Mouse (Mus musculus): ENCODE results near the gene Gart. TPM values are rescaled to one million over a fixed set of nuclear protein-coding genes. Genes with fewer than 3 reads are reported as not detected.

The Gart gene
- polyA plus RNA-seq, 1 experiment, result 64.1 TPM

DNA sequence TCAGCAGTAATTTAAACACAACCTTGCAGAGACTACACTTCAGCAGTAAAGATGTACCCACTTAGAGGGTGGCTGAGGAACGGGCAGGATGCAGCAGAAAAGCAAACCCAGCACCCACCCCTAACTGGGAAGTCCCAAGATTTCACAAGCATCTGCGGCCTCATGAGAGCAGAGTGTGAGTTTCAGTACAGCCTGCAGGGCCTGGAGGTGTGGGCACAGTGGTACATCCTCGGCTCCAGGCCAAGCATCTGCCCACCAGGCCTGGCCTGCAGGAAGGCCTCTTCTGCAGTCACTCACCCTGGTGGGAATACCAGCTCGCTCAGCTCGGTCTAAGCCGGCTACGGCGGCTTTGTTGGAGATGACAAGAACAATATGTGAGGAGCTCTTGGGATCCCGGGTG, 23.7 kb downstream of the Gart start:
- Histone ChIP-seq H3ac (ENCODE audit: control insufficient read depth, insufficient read length) (no peak overlapping the region), H3K4me3 (no peak overlapping the region), H3K4me2 (ENCODE audit: low read depth) (no peak overlapping the region), H3K79me2 (ENCODE audit: control insufficient read depth, insufficient read depth) (no peaks in the 10 kb centered on the region), H3K27me3 (ENCODE audit: control insufficient read depth, insufficient read depth, insufficient read length) (no peaks in the 10 kb centered on the region), H3K36me3 (ENCODE audit: control insufficient read depth, insufficient read depth) (peaks cover 10% of the 10 kb centered on the region)
- TF ChIP-seq REST (IDR thresholded peaks at IDR 0.05; ENCODE audit: insufficient read depth, insufficient read length) (no peak), TCF3 (IDR thresholded peaks at IDR 0.05; ENCODE audit: insufficient read length, low read depth) (no peak), MAX (IDR thresholded peaks at IDR 0.05; ENCODE audit: low read depth) (no peak), POLR2AphosphoS2 (IDR thresholded peaks at IDR 0.05; ENCODE audit: insufficient read length, low read depth) (no peak), TCF12 (IDR thresholded peaks at IDR 0.05; ENCODE audit: insufficient read depth, poor library complexity, severe bottlenecking) (no peak), CEBPB (IDR thresholded peaks at IDR 0.05; ENCODE audit: insufficient read depth, poor library complexity, severe bottlenecking) (no peak), SRF (IDR thresholded peaks at IDR 0.05; ENCODE audit: control insufficient read depth, insufficient read length, low read depth) (no peak), MYOG (IDR thresholded peaks at IDR 0.05; ENCODE audit: control insufficient read depth in 1 of 3, insufficient read depth in 1 of 3, insufficient read length in 2 of 3, low read depth in 2 of 3) (no peak), E2F4 (IDR thresholded peaks at IDR 0.05; ENCODE audit: insufficient read depth) (no peak), MYOD1 (IDR thresholded peaks at IDR 0.05; ENCODE audit: control insufficient read depth in 1 of 3, insufficient read length in 2 of 3, low read depth in 2 of 3) (no peak), USF1 (IDR thresholded peaks at IDR 0.05; ENCODE audit: low read depth) (no peak), POLR2A (IDR thresholded peaks at IDR 0.05; ENCODE audit: insufficient read length, low read depth) (no peak)

DNA sequence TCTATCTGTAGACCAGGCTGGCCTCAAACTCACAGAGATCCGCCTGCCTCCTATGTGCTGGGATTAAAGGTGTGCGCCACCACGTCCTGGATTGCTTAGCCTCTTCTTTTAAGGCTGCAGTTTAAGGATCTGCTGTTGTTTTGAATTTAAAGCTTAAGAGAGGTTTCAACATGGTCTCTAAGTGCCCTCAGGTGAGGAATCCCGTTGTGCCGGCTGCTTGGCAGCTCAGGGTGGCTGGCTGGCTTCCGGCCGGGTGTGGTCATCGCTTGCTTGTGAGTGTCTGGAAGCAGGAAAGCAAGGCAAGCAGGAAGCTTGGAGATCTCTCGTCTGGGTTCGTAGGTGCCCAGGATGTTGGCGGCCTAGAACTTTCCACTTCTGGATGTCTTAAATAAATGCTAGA, 25.8 kb downstream of the Gart start:
- H3ac ChIP-seq (ENCODE audit: control insufficient read depth, insufficient read length), result no peak overlapping the region
- no peak overlapping the region for H3K4me3 ChIP-seq
- H3K27me3 ChIP-seq (ENCODE audit: control insufficient read depth, insufficient read depth, insufficient read length), result peaks cover 4% of the 10 kb centered on the region
- H3K4me2 ChIP-seq (ENCODE audit: low read depth), result no peak overlapping the region
- no peaks in the 10 kb centered on the region for H3K79me2 ChIP-seq (ENCODE audit: control insufficient read depth, insufficient read depth)
- TF ChIP-seq SRF (IDR thresholded peaks at IDR 0.05; ENCODE audit: control insufficient read depth, insufficient read length, low read depth), result no peak
- no peak for TF ChIP-seq POLR2A (IDR thresholded peaks at IDR 0.05; ENCODE audit: insufficient read length, low read depth)
- TF ChIP-seq USF1 (IDR thresholded peaks at IDR 0.05; ENCODE audit: low read depth), result no peak
- TF ChIP-seq E2F4 (IDR thresholded peaks at IDR 0.05; ENCODE audit: insufficient read depth), result no peak
- TF ChIP-seq REST (IDR thresholded peaks at IDR 0.05; ENCODE audit: insufficient read depth, insufficient read length), result no peak
- no peak for TF ChIP-seq CEBPB (IDR thresholded peaks at IDR 0.05; ENCODE audit: insufficient read depth, poor library complexity, severe bottlenecking)
- TF ChIP-seq TCF3 (IDR thresholded peaks at IDR 0.05; ENCODE audit: insufficient read length, low read depth), result no peak
- no peak for TF ChIP-seq TCF12 (IDR thresholded peaks at IDR 0.05; ENCODE audit: insufficient read depth, poor library complexity, severe bottlenecking)
- no peak for TF ChIP-seq POLR2AphosphoS2 (IDR thresholded peaks at IDR 0.05; ENCODE audit: insufficient read length, low read depth)
- TF ChIP-seq MYOD1 (IDR thresholded peaks at IDR 0.05; ENCODE audit: control insufficient read depth in 1 of 3, insufficient read length in 2 of 3, low read depth in 2 of 3), result no peak
- no peak for TF ChIP-seq MAX (IDR thresholded peaks at IDR 0.05; ENCODE audit: low read depth)
- H3K36me3 ChIP-seq (ENCODE audit: control insufficient read depth, insufficient read depth), result peaks cover 10% of the 10 kb centered on the region

- no peaks in the 10 kb centered on the region for H3K79me2 ChIP-seq (ENCODE audit: control insufficient read depth, insufficient read depth)
- no peak overlapping the region for H3K4me2 ChIP-seq (ENCODE audit: low read depth)
- no peak for TF ChIP-seq E2F4 (IDR thresholded peaks at IDR 0.05; ENCODE audit: insufficient read depth)
- TF ChIP-seq SRF (IDR thresholded peaks at IDR 0.05; ENCODE audit: control insufficient read depth, insufficient read length, low read depth), result no peak
- TF ChIP-seq CEBPB (IDR thresholded peaks at IDR 0.05; ENCODE audit: insufficient read depth, poor library complexity, severe bottlenecking), result no peak
- TF ChIP-seq MYOG (IDR thresholded peaks at IDR 0.05; ENCODE audit: control insufficient read depth in 1 of 3, insufficient read depth in 1 of 3, insufficient read length in 2 of 3, low read depth in 2 of 3), result no peak
- TF ChIP-seq TCF12 (IDR thresholded peaks at IDR 0.05; ENCODE audit: insufficient read depth, poor library complexity, severe bottlenecking), result no peak
- TF ChIP-seq REST (IDR thresholded peaks at IDR 0.05; ENCODE audit: insufficient read depth, insufficient read length), result no peak
- no peak for TF ChIP-seq POLR2A (IDR thresholded peaks at IDR 0.05; ENCODE audit: insufficient read length, low read depth)
- TF ChIP-seq USF1 (IDR thresholded peaks at IDR 0.05; ENCODE audit: low read depth), result no peak
- TF ChIP-seq TCF3 (IDR thresholded peaks at IDR 0.05; ENCODE audit: insufficient read length, low read depth), result no peak
- no peak for TF ChIP-seq MYOD1 (IDR thresholded peaks at IDR 0.05; ENCODE audit: control insufficient read depth in 1 of 3, insufficient read length in 2 of 3, low read depth in 2 of 3)
- TF ChIP-seq POLR2AphosphoS2 (IDR thresholded peaks at IDR 0.05; ENCODE audit: insufficient read length, low read depth), result no peak
- TF ChIP-seq MAX (IDR thresholded peaks at IDR 0.05; ENCODE audit: low read depth), result no peak
- H3K4me3 ChIP-seq, result no peak overlapping the region
- peaks cover 10% of the 10 kb centered on the region for H3K36me3 ChIP-seq (ENCODE audit: control insufficient read depth, insufficient read depth)
- H3K27me3 ChIP-seq (ENCODE audit: control insufficient read depth, insufficient read depth, insufficient read length), result peaks cover 4% of the 10 kb centered on the region
- no peak overlapping the region for H3ac ChIP-seq (ENCODE audit: control insufficient read depth, insufficient read length)
These were observed 26.6 kb downstream of the Gart start for GRCm38 (mm10) chr16:91620185-91620584.

GRCm38 (mm10) chr16:91618511-91619501, 27.9 kb downstream of the Gart start, which contains the start of gene Dnajc28:
Dnajc28 (minus strand) TSS chr16:91619026.
- Histone ChIP-seq H3ac (ENCODE audit: control insufficient read depth, insufficient read length) (peak within 1 kb of the TSS; percentile 75), H3K4me3 (peak within 1 kb of the TSS; percentile 32), H3K36me3 (ENCODE audit: control insufficient read depth, insufficient read depth) (no peaks in the 10 kb centered on the region), H3K4me2 (ENCODE audit: low read depth) (peak within 1 kb of the TSS; percentile 83), H3K79me2 (ENCODE audit: control insufficient read depth, insufficient read depth) (no peaks in the 10 kb centered on the region), H3K27me3 (ENCODE audit: control insufficient read depth, insufficient read depth, insufficient read length) (peaks cover 4% of the 10 kb centered on the region)
- no peak for TF ChIP-seq CEBPB (IDR thresholded peaks at IDR 0.05; ENCODE audit: insufficient read depth, poor library complexity, severe bottlenecking)
- no peak for TF ChIP-seq MYOG (IDR thresholded peaks at IDR 0.05; ENCODE audit: control insufficient read depth in 1 of 3, insufficient read depth in 1 of 3, insufficient read length in 2 of 3, low read depth in 2 of 3)
- TF ChIP-seq TCF3 (IDR thresholded peaks at IDR 0.05; ENCODE audit: insufficient read length, low read depth), result no peak
- no peak for TF ChIP-seq REST (IDR thresholded peaks at IDR 0.05; ENCODE audit: insufficient read depth, insufficient read length)
- no peak for TF ChIP-seq USF1 (IDR thresholded peaks at IDR 0.05; ENCODE audit: low read depth)
- no peak for TF ChIP-seq SRF (IDR thresholded peaks at IDR 0.05; ENCODE audit: control insufficient read depth, insufficient read length, low read depth)
- no peak for TF ChIP-seq MAX (IDR thresholded peaks at IDR 0.05; ENCODE audit: low read depth)
- TF ChIP-seq POLR2A (IDR thresholded peaks at IDR 0.05; ENCODE audit: insufficient read length, low read depth), result no peak
- no peak for TF ChIP-seq MYOD1 (IDR thresholded peaks at IDR 0.05; ENCODE audit: control insufficient read depth in 1 of 3, insufficient read length in 2 of 3, low read depth in 2 of 3)
- no peak for TF ChIP-seq POLR2AphosphoS2 (IDR thresholded peaks at IDR 0.05; ENCODE audit: insufficient read length, low read depth)
- TF ChIP-seq E2F4 (IDR thresholded peaks at IDR 0.05; ENCODE audit: insufficient read depth), result no peak
- no peak for TF ChIP-seq TCF12 (IDR thresholded peaks at IDR 0.05; ENCODE audit: insufficient read depth, poor library complexity, severe bottlenecking)

Data from myocyte (in vitro differentiated cells).